Mouse (Mus musculus): Measurements from ENCODE around the gene Smg7.

DNA sequence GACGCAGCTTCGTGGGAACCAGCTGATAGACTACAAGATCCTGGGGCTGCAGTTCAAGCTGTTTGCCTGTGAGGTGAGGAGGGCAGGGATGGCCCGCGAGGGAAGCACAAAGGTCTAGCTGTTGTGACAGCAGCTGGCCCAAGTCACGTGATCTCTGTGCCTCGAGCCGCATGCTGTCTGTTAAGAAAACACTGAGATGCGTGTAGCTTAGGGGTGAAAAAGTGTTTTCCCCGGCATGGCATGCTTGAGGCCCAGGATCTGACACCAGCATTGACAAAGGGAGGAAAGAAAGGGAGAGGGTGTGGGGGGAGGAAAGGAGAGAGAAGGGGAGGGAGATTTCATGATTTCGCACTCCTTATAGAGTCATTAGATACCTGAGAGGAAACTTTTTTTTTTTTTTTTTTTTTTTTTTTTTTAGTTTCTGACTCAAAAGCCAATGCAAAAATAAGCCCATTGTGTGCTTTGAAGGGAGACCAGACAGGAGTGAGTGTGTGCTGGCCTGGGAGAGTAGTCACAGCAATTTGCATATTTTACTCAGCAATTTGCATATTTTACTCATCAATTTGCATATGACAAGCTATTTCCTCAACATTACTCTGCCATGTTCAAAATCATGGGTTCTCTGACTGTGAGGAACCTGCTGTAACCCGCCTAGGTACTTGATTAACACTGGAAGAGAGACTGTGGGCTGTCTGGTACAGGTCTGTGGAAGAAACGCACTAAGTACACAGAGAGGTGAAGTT lies 85.2 kb downstream of the Smg7 start:
- TF ChIP-seq CTCF (IDR thresholded peaks at IDR 0.05; ENCODE audit: borderline replicate concordance, insufficient read depth, low read length) (no peak), POLR2A (IDR thresholded peaks at IDR 0.05; ENCODE audit: low read depth, low read length) (no peak)

Measured in embryonic fibroblast, embryonic 13.5 days (primary cell).